Mouse (Mus musculus) stomach, postnatal 0 days (tissue): ENCODE results near the gene Ccdc12.

ENCODE experiments used
- CTCF ChIP-seq: IDR thresholded peaks from 2 replicates; pipeline ENCODE4 v1.5.1; 2016; ENCODE audit warnings: antibody characterized with exemption, low read depth, mild to moderate bottlenecking, moderate library complexity
- EP300 ChIP-seq: optimal IDR thresholded peaks from 2 replicates; pipeline ENCODE3; 2016; ENCODE audit warnings: antibody characterized with exemption

DNA sequence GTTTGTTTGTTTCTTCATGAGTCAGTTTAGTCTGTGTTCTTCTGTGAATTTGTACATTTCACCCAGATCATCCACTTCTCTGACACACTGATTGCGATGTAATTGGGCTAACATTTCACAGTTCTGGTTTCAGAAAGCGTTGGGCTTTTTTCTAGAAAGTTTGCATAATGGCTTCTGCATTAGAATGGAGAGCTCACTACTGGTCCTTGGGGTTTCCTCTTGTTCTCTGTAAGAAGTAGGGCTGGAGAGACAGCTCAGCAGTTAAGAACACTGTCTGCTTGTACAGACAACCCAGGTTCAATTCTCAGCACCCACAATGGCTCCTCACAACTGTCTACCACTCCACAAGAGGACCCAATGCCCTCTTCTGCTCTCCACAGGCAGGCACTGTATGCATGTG is 3.9 kb downstream of the Ccdc12 start:
- TF ChIP-seq CTCF (no peak), EP300 (no peak)
